Mouse (Mus musculus) neural tube, embryonic 14.5 days (tissue): Measurements from ENCODE around the gene Elovl1. TPM values are rescaled to one million over a fixed set of nuclear protein-coding genes. Genes with fewer than 3 reads are reported as not detected.
A peak's percentile ranks its signal among the peaks of the same experiment; 100 is the strongest.

ENCODE experiments used
- ATAC-seq: fragments of 200-750 bp; cut with Nextera tagmentation; 2 replicates; pipeline ENCODE4 v1.8.0; 2017; ENCODE audit warnings: low read depth, mild to moderate bottlenecking, moderate TSS enrichment, moderate library complexity
- H3K27ac ChIP-seq: fragments of 300-500 bp; sonication (generic); 2 replicates; pipeline ENCODE4 v1.5.1; 2014; ENCODE audit warnings: low read depth, mild to moderate bottlenecking, control low read depth, low read length, moderate library complexity, mixed read lengths
- H3K27me3 ChIP-seq: fragments of 300-500 bp; sonication (generic); 2 replicates; pipeline ENCODE4 v1.6.1; 2014; ENCODE audit warnings: low read length; ENCODE audit not compliant: control insufficient read depth, insufficient read depth
- H3K36me3 ChIP-seq: fragments of 300-500 bp; sonication (generic); 2 replicates; pipeline ENCODE4 v1.6.1; 2014; ENCODE audit warnings: low read length, mixed read lengths; ENCODE audit not compliant: control insufficient read depth, insufficient read depth
- H3K4me1 ChIP-seq: fragments of 300-500 bp; sonication (generic); 2 replicates; pipeline ENCODE4 v1.6.1; 2014; ENCODE audit warnings: low read length; ENCODE audit not compliant: control insufficient read depth, insufficient read depth
- H3K4me2 ChIP-seq: fragments of 300-500 bp; sonication (generic); 2 replicates; pipeline ENCODE4 v1.6.1; 2014; ENCODE audit warnings: mild to moderate bottlenecking, low read depth, low read length, control low read depth
- H3K4me3 ChIP-seq: fragments of 300-500 bp; sonication (generic); 2 replicates; pipeline ENCODE4 v1.5.1; 2014; ENCODE audit warnings: low read depth, low read length, control low read depth, mixed read lengths
- H3K9ac ChIP-seq: fragments of 300-500 bp; sonication (generic); replicated peaks from 2 replicates; pipeline ENCODE4 v1.6.1; 2014; ENCODE audit warnings: low read depth, mild to moderate bottlenecking, control low read depth, low read length, mixed read lengths
- H3K9me3 ChIP-seq: fragments of 300-500 bp; sonication (generic); 2 replicates; pipeline ENCODE4 v1.6.1; 2016; ENCODE audit warnings: low read length; ENCODE audit not compliant: control insufficient read depth
- WGBS: fragments of 180-500 bp; shearing (Covaris S2); extraction: QIAGEN DNeasy Blood & Tissue Kit; methylation state at CpG from one replicate; pipeline ENCODE4 v1.1.7; 2014; 5-methylcytosine and 5-hydroxymethylcytosine counted together
- polyA plus RNA-seq: library from polyadenylated mRNA; unstranded; fragments of >200 nt; fragmentation: Nextera tagmentation; extraction: Ambion mirVana; gene quantifications from 2 replicates; pipeline ENCODE4 v1.2.1, GENCODE M21; 2014

The Elovl1 gene
- polyA plus RNA-seq, 1 experiment from 2014 or later: 20.2 TPM

- H3K9me3 ChIP-seq: no peaks in the 10 kb centered on the region
- no peak overlapping the region for H3K9ac ChIP-seq
- H3K4me3 ChIP-seq: no peak overlapping the region
- ATAC-seq: no peak
- no peaks in the 10 kb centered on the region for H3K36me3 ChIP-seq
- no peaks in the 10 kb centered on the region for H3K27me3 ChIP-seq
- 85% methylated on average over 10 of the region's 10 CpGs for WGBS
- 0 out of 2 replicates have a peak, but pooled peaks cover 6% of the 10 kb centered on the region for H3K4me1 ChIP-seq
- H3K27ac ChIP-seq: no peak overlapping the region
- no peak overlapping the region for H3K4me2 ChIP-seq
These were observed 17.2 kb downstream of the Elovl1 start for GRCm38 (mm10) chr4:118445088-118445487.

GRCm38 (mm10) chr4:118445781-118446414, 18.0 kb downstream of the Elovl1 start:
- H3K27me3 ChIP-seq: no peaks in the 10 kb centered on the region
- H3K4me1 ChIP-seq: 0 out of 2 replicates have a peak, but pooled peaks cover 6% of the 10 kb centered on the region
- peak overlapping the region; percentile 61 for H3K9ac ChIP-seq
- no peak overlapping the region for H3K27ac ChIP-seq
- peak; percentile 89 for ATAC-seq
- WGBS: 13% methylated on average over 18 of the region's 18 CpGs
- H3K36me3 ChIP-seq: no peaks in the 10 kb centered on the region
- peak overlapping the region; percentile 34 for H3K4me3 ChIP-seq
- H3K9me3 ChIP-seq: no peaks in the 10 kb centered on the region
- H3K4me2 ChIP-seq: peak overlapping the region; percentile 69

- H3K4me2 ChIP-seq: peak overlapping the region; percentile 69
- ATAC-seq: peak; percentile 47
- no peaks in the 10 kb centered on the region for H3K27me3 ChIP-seq
- H3K27ac ChIP-seq: no peak overlapping the region
- H3K4me3 ChIP-seq: peak overlapping the region; percentile 34
- H3K9ac ChIP-seq: peak overlapping the region; percentile 61
- no peaks in the 10 kb centered on the region for H3K36me3 ChIP-seq
- WGBS: 15% methylated on average over 24 of the region's 24 CpGs
- H3K4me1 ChIP-seq: 0 out of 2 replicates have a peak, but pooled peaks cover 6% of the 10 kb centered on the region
- no peaks in the 10 kb centered on the region for H3K9me3 ChIP-seq
These were observed 18.7 kb downstream of the Elovl1 start for GRCm38 (mm10) chr4:118446415-118447153.

GRCm38 (mm10) chr4:118457345-118457975, 29.6 kb downstream of the Elovl1 start, which contains the start of gene Mpl:
Mpl (minus strand) TSS chr4:118457513.
- Histone ChIP-seq H3K9ac (no peak within 1 kb of the TSS), H3K27ac (no peak within 1 kb of the TSS), H3K9me3 (no peaks in the 10 kb centered on the region), H3K4me3 (no peak within 1 kb of the TSS), H3K36me3 (no peaks in the 10 kb centered on the region), H3K4me1 (no peaks in the 10 kb centered on the region), H3K27me3 (no peaks in the 10 kb centered on the region), H3K4me2 (no peak within 1 kb of the TSS)
- ATAC-seq: no peak
- 72% methylated on average over 9 of the region's 9 CpGs for WGBS

GRCm38 (mm10) chr4:118464956-118465355, 37.1 kb downstream of the Elovl1 start:
- no peak overlapping the region for H3K4me3 ChIP-seq
- H3K27me3 ChIP-seq: no peaks in the 10 kb centered on the region
- 98% methylated on average over 3 of the region's 3 CpGs for WGBS
- no peak for ATAC-seq
- H3K4me1 ChIP-seq: no peaks in the 10 kb centered on the region
- H3K36me3 ChIP-seq: no peaks in the 10 kb centered on the region
- no peaks in the 10 kb centered on the region for H3K9me3 ChIP-seq
- H3K9ac ChIP-seq: no peak overlapping the region
- no peak overlapping the region for H3K4me2 ChIP-seq
- H3K27ac ChIP-seq: no peak overlapping the region

- H3K27ac ChIP-seq: no peak overlapping the region
- H3K9ac ChIP-seq: no peak overlapping the region
- H3K4me2 ChIP-seq: no peak overlapping the region
- 14% methylated on average over 11 of the region's 11 CpGs for WGBS
- ATAC-seq: no peak
- H3K4me1 ChIP-seq: no peaks in the 10 kb centered on the region
- H3K9me3 ChIP-seq: no peaks in the 10 kb centered on the region
- H3K4me3 ChIP-seq: no peak overlapping the region
- no peaks in the 10 kb centered on the region for H3K36me3 ChIP-seq
- H3K27me3 ChIP-seq: no peaks in the 10 kb centered on the region
These were observed 37.8 kb downstream of the Elovl1 start for GRCm38 (mm10) chr4:118465697-118466163.

GRCm38 (mm10) chr4:118471281-118471680, 43.4 kb downstream of the Elovl1 start:
- Histone ChIP-seq H3K4me2 (no peak overlapping the region), H3K27ac (no peak overlapping the region), H3K4me1 (no peaks in the 10 kb centered on the region), H3K27me3 (no peaks in the 10 kb centered on the region), H3K9me3 (no peaks in the 10 kb centered on the region), H3K4me3 (no peak overlapping the region), H3K36me3 (no peaks in the 10 kb centered on the region), H3K9ac (no peak overlapping the region)
- no peak for ATAC-seq
- WGBS: 88% methylated on average over 6 of the region's 6 CpGs

- WGBS: 91% methylated on average over 11 of the region's 11 CpGs
- Histone ChIP-seq H3K9ac (no peak overlapping the region), H3K4me1 (no peaks in the 10 kb centered on the region), H3K36me3 (no peaks in the 10 kb centered on the region), H3K4me3 (no peak overlapping the region), H3K27me3 (no peaks in the 10 kb centered on the region), H3K4me2 (no peak overlapping the region), H3K27ac (no peak overlapping the region), H3K9me3 (no peaks in the 10 kb centered on the region)
- no peak for ATAC-seq
These were observed 44.8 kb downstream of the Elovl1 start for GRCm38 (mm10) chr4:118472687-118473086.
